Mouse (Mus musculus): ENCODE results near the gene Thoc2. TPM values are rescaled to one million over a fixed set of nuclear protein-coding genes. Genes with fewer than 3 reads are reported as not detected.
A peak's percentile ranks its signal among the peaks of the same experiment; 100 is the strongest.
"Not testable (repeated sequence)": the region's sequence is repeated elsewhere in the genome, so short reads cannot be mapped to it uniquely, and the experiment has no call there.

Thoc2 gene
- 72.1 and 74.9 TPM in 2 replicates for polyA plus RNA-seq (2015; fragmentation: Nextera tagmentation; extraction: Ambion mirVana)

DNA sequence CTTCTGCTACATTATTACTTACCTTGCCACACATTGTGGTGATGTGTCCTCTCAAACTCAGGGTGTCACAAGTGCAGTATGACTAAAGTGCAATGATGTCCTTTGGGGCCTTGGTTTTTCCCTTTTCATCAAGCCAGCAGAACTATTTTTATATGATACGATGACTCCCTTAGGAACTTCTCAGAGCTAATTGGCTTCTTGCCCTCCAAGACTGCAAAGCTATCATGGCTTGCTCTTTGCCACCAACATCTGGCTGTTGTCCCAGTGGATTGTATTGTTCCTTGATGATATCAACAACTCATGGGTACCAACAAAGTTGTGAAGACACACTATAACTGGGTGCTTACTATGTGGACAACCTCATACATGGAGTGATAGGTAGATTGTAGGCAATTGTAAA, at the start of gene Thoc2:
Gene Thoc2 (minus strand): TSS at position 101 of the 400 bp plus-strand sequence.
- no peak within 1 kb of the TSS for H3K4me3 ChIP-seq (replicated peaks)
- no peak within 1 kb of the TSS for H3K27ac ChIP-seq (replicated peaks)
- H3K27me3 ChIP-seq (replicated peaks), result no peaks in the 10 kb centered on the region
- no peak within 1 kb of the TSS for H3K4me2 ChIP-seq
- no peaks in the 10 kb centered on the region for H3K36me3 ChIP-seq
- no peak within 1 kb of the TSS for H3K9ac ChIP-seq (replicated peaks)
- no peaks in the 10 kb centered on the region for H3K4me1 ChIP-seq
- H3K9me3 ChIP-seq (replicated peaks), result no peaks in the 10 kb centered on the region
- 95% methylated on average over 1 of the region's 1 CpGs for WGBS
- no peak for ATAC-seq (ENCODE audit: low FRiP score)

DNA sequence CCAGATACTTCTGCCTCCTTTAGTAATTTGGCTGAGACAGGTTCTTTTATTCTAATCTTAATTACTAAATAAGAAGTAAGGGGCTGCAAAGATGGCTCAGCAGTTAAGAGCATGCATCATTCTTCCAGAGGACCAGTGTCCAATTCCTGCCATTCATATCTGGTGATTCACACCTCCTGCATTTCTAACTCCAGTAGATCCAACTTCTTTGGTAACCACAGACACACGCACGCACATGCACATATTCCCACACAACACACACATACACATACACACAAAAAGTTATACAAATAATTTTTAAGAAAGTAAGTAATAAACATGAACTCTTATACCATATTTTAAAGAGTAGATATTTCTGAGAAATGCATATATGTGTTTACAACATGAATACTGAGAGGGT, 49.6 kb upstream of the Thoc2 start:
- H3K4me2 ChIP-seq, result no peak overlapping the region
- H3K4me1 ChIP-seq, result no peaks in the 10 kb centered on the region
- H3K27ac ChIP-seq (replicated peaks), result no peak overlapping the region
- no peaks in the 10 kb centered on the region for H3K36me3 ChIP-seq
- no peak for ATAC-seq (ENCODE audit: low FRiP score)
- H3K9me3 ChIP-seq (replicated peaks), result no peaks in the 10 kb centered on the region
- no peak overlapping the region for H3K9ac ChIP-seq (replicated peaks)
- no peak overlapping the region for H3K4me3 ChIP-seq (replicated peaks)
- WGBS, result 97% methylated on average over 2 of the region's 2 CpGs
- no peaks in the 10 kb centered on the region for H3K27me3 ChIP-seq (replicated peaks)

DNA sequence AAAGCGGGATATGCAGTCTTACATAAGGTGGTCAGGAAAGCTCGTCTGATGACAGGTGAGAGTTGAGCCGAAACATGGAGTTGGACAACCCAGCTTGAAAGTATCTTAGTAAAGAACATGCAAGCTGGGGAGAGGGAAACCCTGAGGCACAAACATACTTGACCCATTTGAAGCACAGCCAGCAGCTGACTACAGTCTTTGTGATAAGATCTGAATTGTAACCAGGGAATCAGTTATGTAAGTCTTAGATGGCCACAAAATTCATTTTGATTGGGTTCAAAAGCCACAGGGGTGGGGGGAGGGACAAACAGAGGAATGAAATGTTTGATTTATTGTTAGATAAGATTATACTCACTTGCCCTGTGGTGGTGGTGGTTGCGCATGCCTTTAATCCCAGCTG, 48.9 kb upstream of the Thoc2 start:
- 91% methylated on average over 4 of the region's 4 CpGs for WGBS
- H3K4me3 ChIP-seq (replicated peaks), result no peak overlapping the region
- H3K9ac ChIP-seq (replicated peaks), result no peak overlapping the region
- ATAC-seq (ENCODE audit: low FRiP score), result no peak
- no peak overlapping the region for H3K27ac ChIP-seq (replicated peaks)
- no peaks in the 10 kb centered on the region for H3K36me3 ChIP-seq
- no peaks in the 10 kb centered on the region for H3K4me1 ChIP-seq
- H3K9me3 ChIP-seq (replicated peaks), result no peaks in the 10 kb centered on the region
- no peak overlapping the region for H3K4me2 ChIP-seq
- H3K27me3 ChIP-seq (replicated peaks), result no peaks in the 10 kb centered on the region

DNA sequence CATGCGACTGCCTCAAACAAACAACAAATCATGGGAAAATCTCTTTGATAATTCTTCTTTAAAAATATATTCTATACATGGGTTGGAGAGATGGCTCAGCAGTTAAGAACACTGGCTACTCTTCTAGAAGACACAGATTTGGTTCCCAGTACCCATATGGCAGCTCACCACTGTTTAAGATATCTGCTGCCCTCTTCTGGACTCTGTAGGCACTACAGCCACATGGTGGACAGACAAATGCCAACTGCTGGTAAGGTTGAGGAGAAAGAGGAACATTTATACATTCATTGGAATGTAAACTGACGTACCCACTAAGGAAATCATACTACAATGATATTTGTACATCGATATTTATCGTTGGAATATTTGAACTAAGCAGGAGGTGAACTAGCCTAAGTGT, 36.7 kb upstream of the Thoc2 start:
- H3K36me3 ChIP-seq, result no peaks in the 10 kb centered on the region
- no peak overlapping the region for H3K27ac ChIP-seq (replicated peaks)
- 63% methylated on average over 4 of the region's 4 CpGs for WGBS
- no peak overlapping the region for H3K4me3 ChIP-seq (replicated peaks)
- H3K4me1 ChIP-seq, result no peaks in the 10 kb centered on the region
- no peaks in the 10 kb centered on the region for H3K27me3 ChIP-seq (replicated peaks)
- no peak overlapping the region for H3K9ac ChIP-seq (replicated peaks)
- no peak for ATAC-seq (ENCODE audit: low FRiP score)
- H3K4me2 ChIP-seq, result no peak overlapping the region
- H3K9me3 ChIP-seq (replicated peaks), result no peaks in the 10 kb centered on the region

DNA sequence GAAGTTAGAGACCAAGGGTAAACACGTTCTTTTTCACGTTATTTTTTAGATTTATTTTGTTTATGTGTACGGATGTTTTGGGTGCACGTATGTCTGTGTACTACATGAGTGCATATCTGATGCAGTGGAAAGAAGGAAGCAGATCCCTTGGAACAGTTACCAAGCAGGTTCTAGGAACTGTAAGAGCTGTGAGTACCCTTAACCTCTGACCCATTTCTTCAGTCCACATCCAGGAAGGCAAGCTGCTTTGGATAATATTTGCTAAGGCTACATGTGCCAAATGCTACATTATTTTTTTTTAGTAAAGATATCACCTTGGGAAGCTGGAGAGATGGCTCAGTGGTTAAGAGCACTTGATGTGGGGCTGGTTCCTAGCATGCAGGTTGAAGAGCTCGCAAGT, 21.4 kb upstream of the Thoc2 start:
- 93% methylated on average over 5 of the region's 5 CpGs for WGBS
- Histone ChIP-seq H3K9me3 (replicated peaks) (no peaks in the 10 kb centered on the region), H3K9ac (replicated peaks) (no peak overlapping the region), H3K27ac (replicated peaks) (no peak overlapping the region), H3K27me3 (replicated peaks) (no peaks in the 10 kb centered on the region), H3K4me3 (replicated peaks) (no peak overlapping the region), H3K4me1 (no peaks in the 10 kb centered on the region), H3K36me3 (no peaks in the 10 kb centered on the region), H3K4me2 (no peak overlapping the region)
- no peak for ATAC-seq (ENCODE audit: low FRiP score)

GRCm38 (mm10) chrX:41931821-41932220, 11.3 kb upstream of the Thoc2 start:
- not testable (repeated sequence) for H3K9ac ChIP-seq (replicated peaks); H3K4me2 ChIP-seq
- whole genome bisulfite sequencing, result 55% methylated on average over 6 of the region's 6 CpGs

DNA sequence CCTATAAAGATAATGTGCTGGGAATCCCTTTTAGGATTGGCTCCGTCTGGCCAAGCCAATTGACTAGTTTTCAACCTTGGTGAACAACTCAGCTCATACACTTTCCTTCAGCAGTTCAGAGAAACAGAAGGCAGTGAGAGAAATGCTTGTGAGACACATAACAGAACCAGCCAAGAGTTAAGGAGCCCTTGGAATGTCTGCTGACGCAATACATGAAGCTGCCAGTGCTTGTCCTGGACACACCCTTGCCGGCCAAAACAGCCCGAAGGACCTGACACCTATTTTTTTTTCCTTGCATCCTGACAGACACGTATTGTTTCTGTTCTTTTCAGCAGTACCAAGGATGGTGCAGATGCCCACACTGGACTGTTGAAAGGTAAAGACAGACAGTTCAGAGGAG, 4.2 kb upstream of the Thoc2 start:
- H3K36me3 ChIP-seq, result no peaks in the 10 kb centered on the region
- H3K9ac ChIP-seq (replicated peaks), result no peak overlapping the region
- no peak overlapping the region for H3K4me3 ChIP-seq (replicated peaks)
- no peaks in the 10 kb centered on the region for H3K4me1 ChIP-seq
- no peak overlapping the region for H3K27ac ChIP-seq (replicated peaks)
- ATAC-seq (ENCODE audit: low FRiP score), result no peak
- H3K27me3 ChIP-seq (replicated peaks), result no peaks in the 10 kb centered on the region
- no peak overlapping the region for H3K4me2 ChIP-seq
- 84% methylated on average over 5 of the region's 5 CpGs for WGBS
- no peaks in the 10 kb centered on the region for H3K9me3 ChIP-seq (replicated peaks)

More at GRCm38 (mm10) chrX:41931821-41932220, 11.3 kb upstream of the Thoc2 start:
- H3K36me3 ChIP-seq; H3K27me3 ChIP-seq (replicated peaks); ATAC-seq (ENCODE audit: low FRiP score); H3K4me1 ChIP-seq; H3K9me3 ChIP-seq (replicated peaks); H3K4me3 ChIP-seq (replicated peaks); H3K27ac ChIP-seq (replicated peaks): not testable (repeated sequence)

DNA sequence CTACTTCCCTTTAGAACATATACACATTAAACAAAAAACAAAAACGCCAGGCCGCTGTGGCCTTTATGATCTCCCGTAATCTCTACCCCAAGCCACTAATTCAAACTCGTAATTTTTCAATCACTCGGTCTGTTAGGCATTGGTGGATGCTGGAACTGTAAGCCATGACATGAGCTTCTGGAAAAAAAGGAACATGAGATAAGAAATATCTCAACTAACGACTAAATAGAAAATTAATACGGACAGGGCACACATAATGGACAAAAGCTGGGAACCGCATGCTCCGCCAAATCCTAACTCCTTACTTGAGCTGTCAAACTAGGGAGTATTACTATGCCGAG, 8.4 kb downstream of the Thoc2 start:
- H3K36me3 ChIP-seq, result no peaks in the 10 kb centered on the region
- WGBS, result 45% methylated on average over 10 of the region's 10 CpGs
- no peak overlapping the region for H3K9ac ChIP-seq (replicated peaks)
- peak overlapping the region; percentile 58 for H3K4me3 ChIP-seq (replicated peaks)
- H3K4me2 ChIP-seq, result peak overlapping the region; percentile 42
- peaks cover 9% of the 10 kb centered on the region for H3K4me1 ChIP-seq
- no peak for ATAC-seq (ENCODE audit: low FRiP score)
- H3K27me3 ChIP-seq (replicated peaks), result no peaks in the 10 kb centered on the region
- H3K27ac ChIP-seq (replicated peaks), result peak overlapping the region; percentile 89
- H3K9me3 ChIP-seq (replicated peaks), result no peaks in the 10 kb centered on the region

GRCm38 (mm10) chrX:41911390-41912060, 8.9 kb downstream of the Thoc2 start:
- 17% methylated on average over 52 of the region's 59 CpGs for WGBS
- H3K27me3 ChIP-seq (replicated peaks), result no peaks in the 10 kb centered on the region
- H3K4me1 ChIP-seq, result peaks cover 9% of the 10 kb centered on the region
- peak overlapping the region; percentile 89 for H3K27ac ChIP-seq (replicated peaks)
- no peaks in the 10 kb centered on the region for H3K9me3 ChIP-seq (replicated peaks)
- peak overlapping the region; percentile 63 for H3K4me2 ChIP-seq
- ATAC-seq (ENCODE audit: low FRiP score), result peak; percentile 98
- H3K4me3 ChIP-seq (replicated peaks), result peak overlapping the region; percentile 58
- H3K9ac ChIP-seq (replicated peaks), result peak overlapping the region; percentile 60
- no peaks in the 10 kb centered on the region for H3K36me3 ChIP-seq

DNA sequence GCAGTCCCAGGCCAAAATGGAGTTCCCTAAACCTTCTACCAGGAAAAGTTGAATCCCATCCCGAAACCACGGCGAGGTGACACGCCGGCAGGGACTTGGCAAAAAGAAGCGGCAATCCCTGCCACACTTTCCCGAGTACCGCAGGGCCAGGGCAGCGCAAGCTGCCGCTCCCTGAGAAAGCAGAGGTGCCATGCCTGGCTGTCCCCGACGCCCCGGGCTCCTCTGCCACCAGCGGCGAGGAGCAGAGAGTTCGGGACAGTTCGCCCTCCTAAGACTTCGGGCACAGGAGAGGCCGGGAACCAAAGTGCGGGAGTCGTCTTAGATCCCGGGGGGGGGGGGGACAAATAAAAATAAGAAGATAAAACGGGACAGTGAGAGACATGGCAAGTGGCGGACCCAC, 9.5 kb downstream of the Thoc2 start:
- Histone ChIP-seq H3K36me3 (no peaks in the 10 kb centered on the region), H3K27me3 (replicated peaks) (no peaks in the 10 kb centered on the region), H3K9me3 (replicated peaks) (no peaks in the 10 kb centered on the region), H3K4me1 (peaks cover 9% of the 10 kb centered on the region), H3K4me3 (replicated peaks) (peak overlapping the region; percentile 58), H3K4me2 (peak overlapping the region; percentile 63), H3K27ac (replicated peaks) (peak overlapping the region; percentile 89), H3K9ac (replicated peaks) (peak overlapping the region; percentile 60)
- WGBS, result 23% methylated on average over 24 of the region's 24 CpGs
- ATAC-seq (ENCODE audit: low FRiP score), result peak; percentile 37; the same call in 1 of the 2 replicates

DNA sequence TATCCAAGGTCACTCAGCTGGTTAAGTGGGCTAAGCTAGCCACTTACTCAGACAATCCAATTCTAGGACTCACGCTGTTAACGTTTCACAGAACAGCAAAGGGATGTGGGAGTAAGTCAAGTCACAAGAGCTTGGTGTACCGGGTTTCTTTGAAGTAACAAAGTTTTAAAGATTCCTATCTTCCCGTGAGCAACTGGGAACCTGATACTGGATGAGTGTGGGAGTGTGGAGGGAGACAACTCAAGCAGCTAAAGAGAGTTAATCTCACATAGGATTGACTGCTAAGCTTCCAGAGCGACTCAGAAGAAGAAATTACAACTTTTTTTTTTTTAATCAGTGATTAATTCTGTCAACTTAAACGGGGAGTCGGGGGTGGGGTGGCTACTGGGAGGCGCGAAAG, 10.0 kb downstream of the Thoc2 start:
- Histone ChIP-seq H3K36me3 (no peaks in the 10 kb centered on the region), H3K4me3 (replicated peaks) (peak overlapping the region; percentile 58), H3K9ac (replicated peaks) (peak overlapping the region; percentile 60), H3K9me3 (replicated peaks) (no peaks in the 10 kb centered on the region), H3K27me3 (replicated peaks) (no peaks in the 10 kb centered on the region), H3K4me1 (peaks cover 9% of the 10 kb centered on the region), H3K4me2 (peak overlapping the region; percentile 63), H3K27ac (replicated peaks) (no peak overlapping the region)
- WGBS, result 17% methylated on average over 9 of the region's 9 CpGs
- ATAC-seq (ENCODE audit: low FRiP score), result no peak

- WGBS, result 69% methylated on average over 4 of the region's 4 CpGs
- Histone ChIP-seq H3K9ac (replicated peaks) (no peak overlapping the region), H3K4me2 (no peak overlapping the region), H3K4me3 (replicated peaks) (no peak overlapping the region), H3K36me3 (no peaks in the 10 kb centered on the region), H3K27me3 (replicated peaks) (no peaks in the 10 kb centered on the region), H3K27ac (replicated peaks) (no peak overlapping the region), H3K9me3 (replicated peaks) (no peaks in the 10 kb centered on the region), H3K4me1 (no peaks in the 10 kb centered on the region)
- no peak for ATAC-seq (ENCODE audit: low FRiP score)
These were observed 35.5 kb downstream of the Thoc2 start for GRCm38 (mm10) chrX:41884759-41885505.

Measured in neural tube, embryonic 15.5 days (tissue).